8 mouse cellular contexts compared by ENCODE assay signal in genomic region chr5:24908820-24909716, GRCm38 (mm10).
DNase-seq lines count a peak whose midpoint lies in the region; ATAC-seq and TF ChIP-seq lines count a peak whose summit lies in the region.

No protein-coding gene starts in this region.

- DNase-seq in layer of hippocampus, postnatal 10 days (ENCODE audit: low spot score in 2 of 2), result peak; percentile 53 to 72
- no peak for DNase-seq in layer of hippocampus, adult 9-11 months
- peak; percentile 60 for DNase-seq in c-Kit-positive CD71-positive TER-119-negative erythroid progenitor cells, embryonic 14.5 days (ENCODE audit: low read depth)
- DNase-seq in hindbrain, postnatal 0 days (ENCODE audit: low spot score), result peak; percentile 83
- DNase-seq in liver, postnatal 0 days, result peak; percentile 63
- peak; percentile 73 for DNase-seq in thymus, postnatal 25 days

- peak; percentile 55; the same call in 1 of the 2 replicates for ATAC-seq in forebrain, embryonic 12.5 days (ENCODE audit: low FRiP score)
- peak; percentile 42 for ATAC-seq in hindbrain, postnatal 0 days
- no peak for ATAC-seq in liver, postnatal 0 days
- ATAC-seq in neural tube, embryonic 12.5 days (ENCODE audit: low FRiP score, low read depth), result peak; percentile 49

- H3K4me1 ChIP-seq in forebrain, embryonic 12.5 days, result peaks cover 16% of the 10 kb centered on the region
- H3K4me1 ChIP-seq in hindbrain, postnatal 0 days (ENCODE audit: insufficient read depth, low read length), result peaks cover 7% of the 10 kb centered on the region; the same call in 1 of the 2 replicates
- H3K4me1 ChIP-seq in liver, postnatal 0 days (ENCODE audit: insufficient read depth), result peaks cover 7% of the 10 kb centered on the region
- H3K4me1 ChIP-seq in neural tube, embryonic 12.5 days, result peaks cover 16% of the 10 kb centered on the region

- peak overlapping the region; percentile 88 for H3K4me3 ChIP-seq in forebrain, embryonic 12.5 days (replicated peaks)
- peak overlapping the region; percentile 87 for H3K4me3 ChIP-seq in hindbrain, postnatal 0 days (ENCODE audit: low read length)
- H3K4me3 ChIP-seq in liver, postnatal 0 days (ENCODE audit: low read depth, low read length), result peak overlapping the region; percentile 64
- H3K4me3 ChIP-seq in neural tube, embryonic 12.5 days, result peak overlapping the region; percentile 92

- WGBS in forebrain, embryonic 12.5 days, result 13% methylated on average over 16 of the region's 19 CpGs
- 11% methylated on average over 15 of the region's 19 CpGs for WGBS in hindbrain, postnatal 0 days
- 12% methylated on average over 14 of the region's 19 CpGs for WGBS in liver, postnatal 0 days (ENCODE audit: insufficient replicate concordance)
- WGBS in neural tube, embryonic 12.5 days, result 12% methylated on average over 15 of the region's 19 CpGs

- peaks cover 9% of the 10 kb centered on the region for H3K36me3 ChIP-seq in forebrain, embryonic 12.5 days (replicated peaks)
- no peaks in the 10 kb centered on the region for H3K36me3 ChIP-seq in hindbrain, postnatal 0 days (ENCODE audit: insufficient read depth, low read length)
- H3K36me3 ChIP-seq in liver, postnatal 0 days (replicated peaks; ENCODE audit: insufficient read depth, low read length), result no peaks in the 10 kb centered on the region
- 0 out of 2 replicates have a peak, but pooled peaks cover 7% of the 10 kb centered on the region for H3K36me3 ChIP-seq in neural tube, embryonic 12.5 days

- peak overlapping the region; percentile 94 for H3K9ac ChIP-seq in forebrain, embryonic 12.5 days
- peak overlapping the region; percentile 90; the same call in 1 of the 2 replicates for H3K9ac ChIP-seq in hindbrain, postnatal 0 days (replicated peaks; ENCODE audit: low read length)
- peak overlapping the region; percentile 64 for H3K9ac ChIP-seq in liver, postnatal 0 days (replicated peaks)
- H3K9ac ChIP-seq in neural tube, embryonic 12.5 days, result peak overlapping the region; percentile 92

- H3K27me3 ChIP-seq in forebrain, embryonic 12.5 days, result no peaks in the 10 kb centered on the region
- no peaks in the 10 kb centered on the region for H3K27me3 ChIP-seq in hindbrain, postnatal 0 days (ENCODE audit: insufficient read depth, low read length)
- H3K27me3 ChIP-seq in liver, postnatal 0 days (ENCODE audit: insufficient read depth, low read length), result no peaks in the 10 kb centered on the region
- H3K27me3 ChIP-seq in neural tube, embryonic 12.5 days (replicated peaks), result no peaks in the 10 kb centered on the region

- peak; percentile 71 for TF ChIP-seq CTCF in hindbrain, postnatal 0 days (IDR thresholded peaks at IDR 0.05; ENCODE audit: low read depth)
- peak; percentile 68 for TF ChIP-seq CTCF in liver, postnatal 0 days (IDR thresholded peaks at IDR 0.05; ENCODE audit: low read depth)

- H3K4me2 ChIP-seq in forebrain, embryonic 12.5 days, result peak overlapping the region; percentile 72
- H3K4me2 ChIP-seq in hindbrain, postnatal 0 days (ENCODE audit: low read depth, low read length), result peak overlapping the region; percentile 68
- H3K4me2 ChIP-seq in liver, postnatal 0 days (ENCODE audit: low read depth, low read length), result peak overlapping the region; percentile 95
- H3K4me2 ChIP-seq in neural tube, embryonic 12.5 days (replicated peaks), result peak overlapping the region; percentile 68

- TF ChIP-seq EP300 in liver, postnatal 0 days (IDR thresholded peaks at IDR 0.05; ENCODE audit: low read depth), result no peak

- H3K27ac ChIP-seq in forebrain, embryonic 12.5 days, result peak overlapping the region; percentile 96
- H3K27ac ChIP-seq in hindbrain, postnatal 0 days, result peak overlapping the region; percentile 88
- H3K27ac ChIP-seq in liver, postnatal 0 days (ENCODE audit: low read depth), result peak overlapping the region; percentile 92
- peak overlapping the region; percentile 86 for H3K27ac ChIP-seq in neural tube, embryonic 12.5 days

- H3K9me3 ChIP-seq in forebrain, embryonic 12.5 days, result no peaks in the 10 kb centered on the region
- H3K9me3 ChIP-seq in hindbrain, postnatal 0 days (ENCODE audit: low read length), result no peaks in the 10 kb centered on the region
- no peaks in the 10 kb centered on the region for H3K9me3 ChIP-seq in liver, postnatal 0 days (ENCODE audit: low read length)
- no peaks in the 10 kb centered on the region for H3K9me3 ChIP-seq in neural tube, embryonic 12.5 days
